Mouse (Mus musculus) urinary bladder, postnatal 36 days (tissue): ENCODE data around the gene Pou6f1.
"Not testable (repeated sequence)": the region's sequence is repeated elsewhere in the genome, so short reads cannot be mapped to it uniquely, and the experiment has no call there.

ENCODE experiments used
- DNase-seq, 2 experiments: peaks; one replicate each; pipeline ENCODE4 v3.0.0; 2022; ENCODE audit warnings: low spot score in 2 of 2, mixed read lengths in 1 of 2

Pou6f1 gene

DNA sequence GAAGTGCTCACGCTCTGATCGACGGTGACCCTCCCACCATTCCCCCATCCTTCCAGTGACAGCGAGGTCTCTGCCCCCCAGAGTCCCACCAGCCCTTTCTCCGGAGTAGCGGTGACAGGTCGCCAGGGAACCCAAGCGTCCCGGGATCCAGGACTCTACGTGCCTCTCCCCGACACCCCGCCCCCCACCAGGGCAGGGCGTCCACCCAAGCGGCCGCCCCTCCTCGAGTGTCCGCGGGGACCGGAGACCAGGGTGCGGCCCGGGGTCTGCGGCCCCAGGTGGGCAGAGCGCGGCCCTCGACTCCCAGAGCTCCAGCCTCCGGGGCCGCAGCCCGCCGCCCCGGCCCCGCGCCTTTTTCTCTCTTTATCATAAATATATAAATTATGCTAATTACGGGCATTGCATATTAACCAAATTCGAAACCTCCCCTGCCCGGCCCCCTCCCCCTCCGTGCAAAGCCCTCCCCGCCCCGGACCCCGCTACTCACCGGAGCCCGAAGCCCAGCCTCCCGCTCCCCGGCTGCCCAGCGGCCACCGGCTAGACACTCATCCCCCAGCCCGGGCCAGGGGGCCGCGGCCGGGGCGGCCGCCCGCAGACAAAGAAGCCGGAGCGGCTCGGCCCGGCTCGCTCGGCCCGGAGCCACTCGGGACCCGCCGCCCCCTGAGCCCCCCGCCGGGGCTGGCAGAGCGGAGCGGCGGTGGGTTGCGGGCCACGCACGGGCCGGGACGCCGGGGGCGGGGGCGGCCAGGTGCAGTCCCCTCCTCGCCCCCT lies at the start of gene Pou6f1:
TSS of gene Pou6f1 (minus strand) at position 709 of the 771 bp plus-strand sequence.
- DNase-seq, result peak; percentile 46 to 50

DNA sequence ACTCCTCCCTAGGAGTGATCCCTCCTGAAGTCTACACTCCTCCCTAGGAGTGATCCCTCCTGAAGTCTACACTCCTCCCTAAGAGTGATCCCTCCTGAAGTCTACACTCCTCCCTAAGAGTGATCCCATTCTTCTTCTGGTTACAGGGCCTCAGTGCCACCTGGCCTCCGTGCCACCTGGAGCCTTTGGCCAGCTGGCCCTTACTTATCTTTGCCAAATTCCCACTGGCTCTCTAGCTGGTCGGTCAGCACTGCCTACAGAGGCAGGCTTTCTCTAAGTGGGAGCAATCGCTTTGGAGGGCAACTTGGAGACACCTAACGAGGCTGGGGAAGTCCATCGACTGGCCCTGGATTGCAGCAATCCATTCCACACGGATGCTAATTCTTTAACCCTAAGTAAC lies 46.4 kb upstream of the Pou6f1 start:
- DNase-seq, result no peak

DNA sequence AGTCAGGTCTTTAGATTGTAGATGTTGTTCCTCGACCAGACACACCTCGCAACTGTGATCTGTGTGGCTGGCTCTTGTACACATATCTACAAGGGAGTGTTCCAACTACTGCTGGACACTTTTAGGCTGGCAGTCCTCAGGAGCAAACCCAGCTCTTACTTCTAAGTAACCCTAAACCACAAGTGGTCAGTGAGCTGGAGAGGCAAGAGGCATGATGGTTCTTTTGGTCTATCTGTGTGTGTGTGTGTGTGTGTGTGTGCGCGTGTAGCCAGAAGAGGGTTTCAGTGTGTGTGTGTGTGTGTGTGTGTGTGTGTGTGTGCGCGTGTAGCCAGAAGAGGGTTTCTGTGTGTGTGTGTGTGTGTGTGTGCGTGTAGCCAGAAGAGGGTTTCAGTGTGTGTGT lies 42.7 kb upstream of the Pou6f1 start:
- DNase-seq, result no peak

DNA sequence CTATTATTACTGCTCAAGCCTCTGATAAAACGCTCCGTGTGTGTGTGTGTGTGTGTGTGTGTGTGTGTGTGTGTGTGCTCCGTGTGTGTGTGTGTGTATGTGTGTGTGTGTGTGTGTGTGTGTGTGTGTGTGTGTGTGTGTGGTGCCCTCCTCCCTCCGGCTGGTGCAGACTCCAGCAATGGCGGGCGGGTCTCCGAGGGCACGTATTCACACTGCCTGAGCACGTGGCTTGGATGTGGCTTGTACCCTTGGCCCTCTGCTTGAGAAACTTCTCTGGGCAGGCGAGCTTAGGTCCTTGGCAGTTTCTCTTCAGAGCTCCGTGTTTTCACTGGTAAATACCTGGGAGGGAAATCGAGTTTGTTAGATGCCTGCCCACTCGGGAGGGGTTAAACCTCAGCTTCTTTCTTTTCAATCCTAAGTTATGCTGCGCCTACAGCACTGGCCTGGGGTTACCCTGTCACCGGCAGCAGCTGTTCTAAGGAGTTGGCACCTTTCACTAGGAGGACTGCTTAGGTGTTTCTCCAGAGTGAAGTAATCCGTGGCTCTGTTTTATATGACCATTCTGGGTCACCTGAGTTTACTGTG lies 41.5 kb upstream of the Pou6f1 start:
- no peak for DNase-seq

DNA sequence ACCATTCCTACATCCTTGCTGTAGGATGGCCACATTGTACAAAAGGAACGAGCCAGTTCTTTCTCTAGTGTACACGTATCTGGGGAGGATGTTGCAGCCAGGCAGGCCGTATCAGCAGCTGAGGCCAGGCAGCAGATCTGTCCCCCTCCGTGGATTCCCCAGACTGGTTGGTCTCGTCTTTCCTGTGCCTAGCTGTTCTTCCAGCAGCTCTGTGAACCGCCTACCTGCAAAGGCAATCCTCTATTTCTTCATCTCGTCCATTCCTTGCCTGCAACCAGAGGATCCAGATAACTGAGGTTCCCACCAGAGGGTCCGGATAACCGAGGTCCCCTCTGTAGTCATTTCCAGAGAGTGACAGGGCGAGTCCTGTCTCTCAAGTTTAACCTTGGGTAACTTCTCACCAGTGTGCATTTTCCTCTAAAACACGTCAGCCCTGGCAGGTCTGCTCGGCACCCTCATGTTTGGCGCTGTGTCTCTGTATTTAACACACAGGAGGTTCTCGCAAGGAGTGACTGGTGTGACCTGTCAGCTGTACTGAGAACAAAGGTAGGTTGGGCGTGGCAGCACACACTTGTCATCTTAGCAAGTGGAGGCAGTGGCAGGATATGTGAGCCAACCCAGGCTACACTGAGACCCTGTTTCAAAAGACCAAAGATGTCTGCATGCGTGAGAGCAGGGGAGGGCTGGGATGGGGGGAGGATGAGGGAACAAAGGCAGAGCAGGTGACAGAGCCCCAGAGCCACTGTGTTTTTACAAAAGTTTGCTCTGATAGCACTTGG lies 40.4 kb upstream of the Pou6f1 start:
- DNase-seq, result peak in 1 of 2 experiments; percentile 32

DNA sequence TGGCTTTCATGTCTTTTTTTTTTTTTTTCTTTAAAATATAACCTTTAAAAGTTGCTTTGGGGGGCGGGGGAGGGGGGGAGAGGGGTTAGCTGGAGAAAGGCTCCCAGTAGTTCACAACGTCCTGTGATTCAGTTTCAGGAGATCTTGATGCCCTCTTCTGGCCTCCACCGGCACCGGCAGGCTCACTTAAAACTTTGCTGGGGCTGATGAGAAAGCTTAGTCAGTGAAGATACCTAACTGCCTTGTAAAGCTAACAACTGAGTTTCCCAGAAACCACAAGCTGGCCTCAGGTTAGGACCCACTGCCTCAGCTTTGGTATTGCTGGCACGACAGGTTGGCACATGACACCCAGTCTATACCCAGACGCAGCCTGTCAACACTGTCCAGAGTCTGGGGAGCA lies 37.9 kb upstream of the Pou6f1 start:
- peak in 1 of 2 experiments; percentile 53 for DNase-seq

DNA sequence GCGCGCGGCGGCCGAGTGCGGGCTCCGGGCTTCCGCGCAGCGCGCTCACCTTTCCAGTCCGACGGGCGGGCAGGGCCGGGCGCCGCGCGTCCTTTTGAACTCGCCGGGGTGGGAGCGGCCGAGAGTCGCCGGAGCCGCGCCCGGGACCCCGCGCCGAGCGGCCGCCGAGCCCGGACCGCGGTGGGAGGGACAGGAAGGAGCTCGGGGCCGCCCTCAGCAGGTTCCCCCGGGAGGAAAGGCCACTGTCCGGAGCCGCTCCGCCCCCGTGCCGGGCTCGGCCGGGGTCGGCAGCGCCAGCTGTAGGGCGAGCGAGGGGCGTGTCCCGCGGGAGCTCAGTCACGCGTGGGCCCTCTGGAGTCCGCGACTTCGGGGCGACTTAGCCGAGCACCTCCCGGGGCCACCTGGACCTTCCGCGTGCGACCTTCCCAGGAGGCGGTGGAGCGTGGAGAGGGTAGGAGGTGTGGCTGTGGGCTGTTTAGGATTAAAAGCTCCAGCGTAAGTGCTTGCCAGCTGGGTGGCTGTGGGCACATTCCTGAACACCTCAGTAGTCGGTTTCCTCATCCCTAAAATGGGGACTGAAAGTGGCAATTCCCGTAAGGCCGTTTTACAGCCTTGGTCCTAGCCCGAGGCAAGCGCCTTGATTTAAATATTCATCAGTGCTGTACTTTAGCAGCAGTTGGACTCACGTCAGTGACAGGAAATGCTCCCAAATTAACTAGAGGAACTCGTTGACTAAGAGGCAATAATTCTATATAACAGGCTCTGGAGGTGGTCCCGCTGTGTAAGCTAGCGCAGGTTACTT lies 37.1 kb upstream of the Pou6f1 start, which contains the start of gene Smagp:
TSS of gene Smagp (minus strand) at position 241 of the 802 bp plus-strand sequence.
- DNase-seq, result peak; percentile 46 to 60

DNA sequence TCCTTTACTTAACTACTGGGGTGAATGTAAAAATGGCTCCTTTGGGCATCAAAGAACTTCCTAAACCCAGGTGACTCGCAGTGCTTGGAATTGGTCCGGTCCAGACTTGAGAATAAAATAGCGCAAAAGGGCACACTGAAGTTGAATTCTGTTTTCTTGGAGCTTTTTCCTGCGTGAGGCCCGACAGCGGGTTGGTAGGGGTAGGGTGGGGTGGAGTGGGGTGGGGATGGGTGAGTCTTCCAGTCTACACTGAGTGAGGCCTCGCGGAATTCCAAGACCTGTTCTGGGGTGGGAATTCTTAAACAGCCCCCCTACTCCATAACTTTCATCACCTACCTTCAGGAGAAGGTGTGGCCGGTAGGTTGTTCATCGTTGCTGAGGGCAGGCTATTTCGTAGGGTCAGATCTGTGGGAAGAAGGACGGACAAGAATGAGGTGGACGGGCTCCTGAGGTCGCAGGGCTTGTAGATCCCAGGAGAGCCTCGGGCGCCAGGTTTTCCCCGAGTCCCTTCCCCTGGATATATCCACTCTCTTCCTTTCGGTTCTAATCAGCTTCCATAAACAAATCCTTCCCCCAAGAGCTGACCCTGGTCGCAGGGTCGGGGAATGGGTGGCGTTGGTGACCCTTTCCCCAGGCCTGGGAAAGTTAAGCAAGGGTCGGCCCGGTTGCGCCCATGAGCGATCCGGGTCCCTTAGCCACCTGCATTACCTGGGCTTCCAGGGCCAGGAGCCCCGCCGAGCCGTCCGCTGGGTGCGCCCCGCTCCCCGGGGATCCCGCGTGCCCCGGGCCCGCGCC lies 36.3 kb upstream of the Pou6f1 start:
- DNase-seq, result no peak

DNA sequence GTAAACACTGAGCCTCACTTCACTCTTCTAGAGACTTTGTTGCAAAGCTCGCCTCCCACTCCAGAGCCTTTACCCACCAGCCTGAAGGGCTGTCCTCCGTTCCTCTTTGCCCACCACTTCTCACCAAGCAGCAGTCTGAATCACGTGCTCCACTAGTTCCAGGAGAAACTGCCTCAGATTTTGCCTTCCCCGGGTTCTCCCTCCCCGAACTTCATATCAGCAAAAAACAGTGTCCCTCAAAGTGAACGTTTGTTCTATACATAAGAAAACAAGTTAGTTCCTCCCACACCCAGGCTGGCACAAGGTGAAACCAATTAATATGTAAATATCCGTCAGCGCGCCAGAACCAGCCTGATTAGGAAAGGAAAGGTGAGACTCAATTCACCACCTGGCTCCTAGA lies 35.5 kb upstream of the Pou6f1 start:
- no peak for DNase-seq

DNA sequence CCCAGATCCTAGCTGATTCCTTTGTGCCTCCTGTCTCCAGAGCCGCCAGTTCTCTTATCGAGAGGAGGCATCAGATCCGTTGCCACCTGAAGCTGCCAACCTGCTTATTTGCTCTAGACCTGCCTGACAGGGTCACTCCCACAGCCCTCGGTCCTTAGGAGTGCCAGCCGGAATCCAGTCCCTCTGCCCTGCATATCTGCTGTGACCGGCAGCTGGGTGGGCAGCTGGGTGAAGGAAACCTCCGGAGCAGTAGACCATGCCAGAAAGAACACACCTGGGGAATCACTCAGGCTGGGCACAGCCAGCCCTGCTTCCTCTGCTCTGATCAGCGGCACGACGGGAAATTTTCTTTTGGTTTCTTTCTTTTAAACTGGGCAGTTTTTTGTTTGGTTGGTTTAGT lies 33.6 kb upstream of the Pou6f1 start:
- no peak for DNase-seq

DNA sequence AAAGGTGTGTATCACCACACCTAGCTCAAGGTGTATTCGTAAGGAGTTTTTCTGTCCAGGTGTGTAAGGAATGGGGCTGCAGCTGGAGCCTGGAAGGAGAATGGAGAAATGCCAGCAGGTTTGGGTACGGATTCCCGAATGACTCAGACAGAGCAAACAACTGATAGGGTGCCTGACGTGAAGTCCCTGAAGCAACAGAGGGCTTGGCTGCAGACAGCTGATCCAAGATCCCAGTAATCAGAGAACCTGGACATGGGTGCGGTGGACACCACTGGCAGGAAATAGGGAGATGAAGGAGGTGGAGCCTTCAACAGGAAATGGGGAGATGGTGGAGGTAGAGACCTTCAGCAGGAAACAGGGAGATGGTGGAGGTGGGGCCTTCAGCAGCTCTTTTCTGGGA lies 32.5 kb upstream of the Pou6f1 start:
- no peak for DNase-seq

DNA sequence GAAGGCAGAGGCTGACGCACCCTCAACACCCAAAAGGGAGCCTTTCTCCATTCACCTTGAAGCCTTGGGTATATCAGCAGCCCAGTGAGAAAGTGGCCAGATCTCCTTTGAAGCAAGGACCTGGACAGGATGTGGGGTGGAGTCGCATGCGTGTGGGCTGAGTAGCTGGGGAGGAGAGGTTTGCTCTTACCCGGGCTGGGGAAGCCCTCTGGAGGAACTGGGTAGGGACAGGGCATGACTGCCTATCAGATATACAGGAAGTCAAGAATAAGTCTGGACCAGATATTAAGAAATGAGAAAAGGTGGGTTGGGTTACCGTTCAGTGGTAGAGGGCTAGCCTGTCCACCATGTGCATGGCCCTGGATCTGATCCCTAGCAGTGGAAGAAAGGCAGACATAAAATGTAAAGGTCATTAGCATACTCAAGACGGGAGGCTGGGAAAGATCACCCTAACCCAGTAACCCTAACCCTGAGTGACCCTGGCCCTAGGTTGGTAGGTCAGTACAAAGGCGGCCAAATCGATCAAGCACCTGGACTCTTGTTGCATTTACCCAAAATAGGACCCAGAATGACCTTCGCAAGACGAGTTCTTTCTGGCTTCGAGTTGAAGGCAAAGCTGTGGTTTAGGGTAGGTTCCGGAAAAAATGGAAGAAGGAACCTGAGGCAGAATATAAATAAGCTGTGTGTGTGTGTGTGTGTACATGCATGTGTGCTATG lies 31.8 kb upstream of the Pou6f1 start:
- no peak for DNase-seq

DNA sequence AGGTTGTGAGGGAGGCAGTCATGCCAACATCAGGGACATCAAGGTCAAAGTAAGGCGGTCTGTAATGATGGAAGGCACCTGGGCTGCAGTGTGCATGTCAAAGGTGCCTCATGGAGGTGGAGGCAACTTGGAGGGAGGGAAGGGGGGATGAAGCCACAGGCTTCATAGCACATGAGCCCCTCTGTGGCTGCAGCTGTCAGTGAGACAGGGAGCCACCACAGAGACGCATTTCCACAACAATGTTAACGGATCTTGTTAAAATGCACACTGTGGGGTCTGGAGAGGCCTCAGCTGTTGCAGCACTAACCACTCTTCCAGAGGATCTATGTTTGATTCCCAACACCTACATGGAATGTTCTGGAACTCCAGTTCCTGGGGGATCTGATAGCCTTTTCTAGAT lies 30.3 kb upstream of the Pou6f1 start:
- no peak for DNase-seq

DNA sequence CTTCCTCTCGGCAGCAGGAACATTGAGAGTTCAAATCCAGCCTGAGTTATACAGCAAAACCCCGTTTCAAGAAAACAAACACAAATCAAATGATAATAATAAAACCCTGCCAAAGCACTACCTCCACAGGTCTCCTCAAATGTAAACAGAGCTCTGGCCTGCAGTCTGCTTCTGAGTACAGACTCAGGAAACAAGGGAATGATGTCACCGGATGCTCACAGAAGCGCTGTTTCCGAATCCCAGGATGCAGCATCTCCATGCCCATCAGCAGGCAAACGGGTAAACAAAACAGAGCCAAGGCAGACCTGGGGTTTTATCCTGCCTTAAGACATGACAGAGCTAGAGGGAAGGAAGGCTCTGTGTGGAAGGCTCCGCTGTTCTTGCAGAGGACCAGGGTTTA lies 29.0 kb upstream of the Pou6f1 start:
- no peak for DNase-seq

DNA sequence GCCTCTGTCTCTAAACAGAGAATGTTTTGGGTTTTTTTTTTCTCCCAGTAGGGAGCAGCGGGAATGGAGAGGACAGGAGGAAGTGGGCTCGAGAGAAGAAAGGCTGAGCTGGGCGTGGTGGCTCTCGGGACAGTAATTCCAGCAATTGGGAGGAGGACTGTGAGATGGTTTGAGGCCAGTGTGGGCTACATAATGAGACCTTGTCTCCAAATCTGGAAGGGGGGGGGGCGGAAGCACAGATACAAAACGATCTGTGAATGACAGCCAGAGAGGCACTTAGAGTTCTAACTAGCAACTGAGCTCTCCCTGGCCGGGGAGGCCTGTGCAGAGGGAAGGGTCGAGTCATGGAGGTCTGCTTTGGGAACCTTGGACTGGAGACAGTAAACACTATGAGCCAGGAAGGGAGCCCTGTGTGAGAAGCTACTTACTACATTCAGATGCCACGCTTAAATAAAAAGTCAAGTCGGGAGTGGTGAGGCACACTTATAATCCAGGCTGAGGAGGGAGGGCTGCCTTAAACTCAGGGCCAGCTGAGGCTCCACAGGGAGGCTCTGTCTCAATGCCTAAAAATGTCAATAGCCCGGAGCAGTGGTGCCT lies 28.1 kb upstream of the Pou6f1 start:
- DNase-seq, result no peak

DNA sequence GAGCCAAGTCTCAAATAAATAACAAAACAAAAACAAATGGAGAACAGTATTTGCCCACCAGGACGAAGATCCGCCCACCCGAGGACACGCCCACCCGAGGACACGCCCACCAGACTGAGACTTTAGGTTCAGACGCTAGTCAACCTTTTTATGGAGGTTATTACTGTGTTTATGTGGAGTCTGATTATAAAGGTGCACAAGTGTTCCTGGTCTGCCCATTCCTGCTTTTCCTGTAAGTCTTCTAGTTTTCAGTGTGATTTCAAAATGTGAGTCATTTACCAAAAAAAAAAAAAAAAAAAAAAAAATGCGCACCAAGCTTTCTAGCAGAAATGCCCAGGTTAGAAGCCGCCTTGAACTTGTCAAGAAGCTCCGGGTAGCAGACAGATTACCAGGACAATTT lies 27.5 kb upstream of the Pou6f1 start:
- no peak for DNase-seq

DNA sequence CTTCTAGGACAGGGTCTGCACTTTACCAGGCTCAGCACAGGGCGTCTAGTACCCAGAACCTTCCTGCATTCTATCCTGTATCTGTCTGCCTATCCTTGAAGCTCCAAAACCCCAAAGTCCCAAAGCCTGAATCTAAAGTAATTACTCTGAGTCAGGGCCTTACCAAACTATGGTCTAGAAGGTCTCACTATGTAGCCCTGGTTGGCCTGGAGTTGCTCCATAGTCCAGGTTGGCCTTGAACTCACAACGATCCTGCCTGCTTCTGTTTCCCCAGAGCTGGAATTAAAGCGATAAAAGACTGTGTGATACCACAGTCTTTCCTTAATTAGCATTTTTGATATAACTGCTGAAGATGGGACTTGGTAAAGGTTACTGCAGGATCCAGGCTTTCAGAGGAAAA lies 24.7 kb upstream of the Pou6f1 start:
- no peak for DNase-seq

DNA sequence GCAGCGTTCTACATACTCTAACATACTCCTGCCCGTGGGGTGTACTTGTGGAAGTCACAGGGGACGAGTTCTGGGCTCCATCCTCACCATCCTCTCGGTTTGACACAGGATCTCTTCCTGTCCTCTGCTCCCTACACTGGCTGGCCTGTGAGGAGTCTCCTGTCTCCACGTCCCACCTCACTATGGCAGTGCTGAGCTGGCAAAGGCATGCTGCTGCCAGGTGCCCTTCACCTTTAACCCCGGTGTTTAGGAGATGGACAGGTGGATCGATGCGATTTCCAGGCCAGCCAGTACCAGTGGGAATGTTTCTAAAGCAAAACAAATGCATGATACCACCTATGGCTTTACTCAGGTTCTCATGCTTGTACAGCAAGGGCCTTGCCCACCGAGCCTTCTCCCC lies 24.0 kb upstream of the Pou6f1 start:
- no peak for DNase-seq

DNA sequence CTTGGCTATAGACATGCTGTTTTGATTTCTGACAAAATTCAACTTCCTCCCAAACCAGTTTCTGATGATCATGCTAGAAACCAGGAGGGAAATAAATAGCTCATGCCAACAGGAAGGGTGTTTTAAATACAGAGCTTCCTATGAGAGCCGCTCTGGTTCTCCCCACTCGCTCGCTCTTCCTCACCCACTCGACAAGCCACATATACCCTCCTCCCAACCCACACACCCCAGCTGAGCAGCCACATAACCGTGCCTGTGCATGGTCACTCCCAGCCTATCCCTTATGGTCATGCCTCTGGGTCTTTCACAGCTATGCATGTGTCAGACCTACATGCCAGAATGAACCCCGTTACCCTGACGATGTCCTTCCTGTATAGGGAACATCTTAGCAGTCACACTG lies 22.4 kb upstream of the Pou6f1 start:
- no peak for DNase-seq

DNA sequence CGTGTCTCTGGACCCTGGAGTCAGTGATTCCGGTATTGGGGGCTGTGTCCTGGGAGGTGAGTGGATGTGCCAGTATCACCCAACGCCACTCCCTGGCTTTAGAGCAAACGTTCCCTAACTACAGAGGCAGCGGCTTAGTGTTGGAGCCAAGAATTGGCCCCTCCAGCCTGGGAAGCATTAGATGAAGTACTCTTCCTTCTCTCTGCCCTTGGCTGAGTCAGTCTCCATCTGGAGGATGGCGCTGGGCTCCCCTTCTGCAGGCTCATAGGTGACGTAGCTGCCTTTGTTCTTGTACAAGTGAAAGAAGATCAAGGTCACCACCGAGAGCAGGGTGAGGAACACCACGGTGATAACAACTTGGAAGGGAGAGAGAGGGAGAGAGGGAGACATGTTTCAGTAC lies 21.9 kb upstream of the Pou6f1 start:
- DNase-seq, result not testable (repeated sequence)
